Mouse (Mus musculus): Measurements from ENCODE around the gene Syne1.

DNA sequence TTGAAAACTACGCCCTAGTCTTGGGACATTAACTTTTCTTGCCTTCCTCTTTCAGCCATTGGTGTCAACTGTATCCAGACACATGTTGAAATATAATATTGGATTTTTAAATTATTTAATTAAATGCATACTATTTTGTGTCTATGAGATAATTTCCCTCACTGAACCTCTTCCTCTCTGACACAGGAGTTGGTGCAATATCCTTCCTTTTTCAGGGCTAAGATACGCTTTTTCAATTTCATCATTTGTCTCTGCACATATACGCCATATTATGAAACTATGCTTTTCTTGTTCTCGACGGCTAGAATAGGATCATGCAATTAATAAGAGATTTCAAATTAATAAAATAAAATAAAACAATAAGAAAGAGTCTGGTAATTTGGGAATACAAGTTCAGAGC is 4.9 kb downstream of the Syne1 start:
- TF ChIP-seq CTCF (IDR thresholded peaks at IDR 0.05; ENCODE audit: low read depth, low read length) = no peak
- no peak for TF ChIP-seq POLR2A (IDR thresholded peaks at IDR 0.05; ENCODE audit: extremely low read depth, insufficient read depth, low read length)

Measured in liver, adult 2 months (tissue).